Mouse (Mus musculus) layer of hippocampus, adult 9-11 months (tissue): ENCODE measurements around the gene Gm10959.
"Not testable (repeated sequence)": the region's sequence is repeated elsewhere in the genome, so short reads cannot be mapped to it uniquely, and the experiment has no call there.

Experiments used
- DNase-seq: peaks from one replicate; pipeline ENCODE4 v3.0.0; 2022

The Gm10959 gene

GRCm38 (mm10) chr3:122919260-122919659, at the start of gene Gm10959:
TSS of gene Gm10959 (minus strand) at chr3:122919360.
- DNase-seq: no peak

GRCm38 (mm10) chr3:122968391-122968790, 49.2 kb upstream of the Gm10959 start:
- DNase-seq: no peak

GRCm38 (mm10) chr3:122964301-122964700, 45.1 kb upstream of the Gm10959 start:
- no peak for DNase-seq

GRCm38 (mm10) chr3:122950129-122950528, 31.0 kb upstream of the Gm10959 start:
- DNase-seq: no peak

- DNase-seq: no peak
Observed at GRCm38 (mm10) chr3:122943387-122943890, 24.3 kb upstream of the Gm10959 start.

- peak; percentile 14 for DNase-seq
Observed at GRCm38 (mm10) chr3:122939215-122939614, 20.1 kb upstream of the Gm10959 start.

- DNase-seq: not testable (repeated sequence)
Observed at GRCm38 (mm10) chr3:122937176-122937575, 18.0 kb upstream of the Gm10959 start.

- no peak for DNase-seq
Observed at GRCm38 (mm10) chr3:122932466-122932865, 13.3 kb upstream of the Gm10959 start.

- no peak for DNase-seq
Observed at GRCm38 (mm10) chr3:122929723-122930122, 10.6 kb upstream of the Gm10959 start.

GRCm38 (mm10) chr3:122924009-122924914, 5.1 kb upstream of the Gm10959 start, which contains the start of gene 1810037I17Rik:
TSS of gene 1810037I17Rik (plus strand) at chr3:122924203.
- DNase-seq: peak; percentile 96

GRCm38 (mm10) chr3:122923147-122923546, 4.0 kb upstream of the Gm10959 start:
- no peak for DNase-seq

- no peak for DNase-seq
Observed at GRCm38 (mm10) chr3:122921676-122922527, 2.7 kb upstream of the Gm10959 start.

GRCm38 (mm10) chr3:122920572-122921435, 1.6 kb upstream of the Gm10959 start:
- DNase-seq: no peak

GRCm38 (mm10) chr3:122918672-122919071, 488 bp downstream of the Gm10959 start:
- DNase-seq: no peak

- DNase-seq: no peak
Observed at GRCm38 (mm10) chr3:122916191-122916680, 2.9 kb downstream of the Gm10959 start.

GRCm38 (mm10) chr3:122915493-122915892, 3.7 kb downstream of the Gm10959 start:
- no peak for DNase-seq

GRCm38 (mm10) chr3:122907841-122908240, 11.3 kb downstream of the Gm10959 start:
- no peak for DNase-seq

GRCm38 (mm10) chr3:122903746-122904433, 15.3 kb downstream of the Gm10959 start:
- no peak for DNase-seq

- no peak for DNase-seq
Observed at GRCm38 (mm10) chr3:122898254-122898653, 20.9 kb downstream of the Gm10959 start.

- DNase-seq: no peak
Observed at GRCm38 (mm10) chr3:122895189-122895731, 23.9 kb downstream of the Gm10959 start.

- no peak for DNase-seq
Observed at GRCm38 (mm10) chr3:122894772-122895171, 24.4 kb downstream of the Gm10959 start, which contains the start of gene Fabp2. TSS of gene Fabp2 (plus strand) at chr3:122895072.
